Mouse (Mus musculus) heart, embryonic 16.5 days (tissue): Measurements from ENCODE around the gene Mef2b. TPM values are rescaled to one million over a fixed set of nuclear protein-coding genes. Genes with fewer than 3 reads are reported as not detected.

Experiments used
- ATAC-seq: fragments of 200-750 bp; cut with Nextera tagmentation; replicated peaks from 2 replicates; pipeline ENCODE4 v1.8.0; 2017; ENCODE audit warnings: moderate number of reproducible peaks; ENCODE audit not compliant: insufficient read depth, low FRiP score; ENCODE audit errors: extremely low read depth
- H3K27ac ChIP-seq: fragments of 300-500 bp; sonication (generic); 2 replicates; pipeline ENCODE4 v1.5.1; 2014; ENCODE audit warnings: mild to moderate bottlenecking, low read length, control low read depth, moderate library complexity
- H3K27me3 ChIP-seq: fragments of 300-500 bp; sonication (generic); 2 replicates; pipeline ENCODE4 v1.6.1; 2014; ENCODE audit warnings: low read length, mixed read lengths; ENCODE audit not compliant: control insufficient read depth, insufficient read depth
- H3K36me3 ChIP-seq: fragments of 300-500 bp; sonication (generic); 2 replicates; pipeline ENCODE4 v1.6.1; 2014; ENCODE audit not compliant: control insufficient read depth, insufficient read depth
- H3K4me1 ChIP-seq: fragments of 300-500 bp; sonication (generic); 2 replicates; pipeline ENCODE4 v1.6.1; 2014; ENCODE audit warnings: low read length, mixed read lengths; ENCODE audit not compliant: control insufficient read depth, insufficient read depth
- H3K4me2 ChIP-seq: fragments of 300-500 bp; sonication (generic); 2 replicates; pipeline ENCODE4 v1.6.1; 2014; ENCODE audit warnings: low read depth, mild to moderate bottlenecking, control low read depth, low read length
- H3K4me3 ChIP-seq: fragments of 300-500 bp; sonication (generic); 2 replicates; pipeline ENCODE4 v1.5.1; 2014; ENCODE audit warnings: mild to moderate bottlenecking, control low read depth, low read length
- H3K9ac ChIP-seq: fragments of 300-500 bp; sonication (generic); 2 replicates; pipeline ENCODE4 v1.6.1; 2014; ENCODE audit warnings: low read length, control low read depth
- H3K9me3 ChIP-seq: fragments of 300-500 bp; sonication (generic); replicated peaks from 2 replicates; pipeline ENCODE4 v1.6.1; 2016; ENCODE audit warnings: low read length; ENCODE audit not compliant: control insufficient read depth
- WGBS: fragments of 180-500 bp; shearing (Covaris S2); extraction: QIAGEN DNeasy Blood & Tissue Kit; methylation state at CpG from one replicate; pipeline ENCODE4 v1.1.7; 2014; 5-methylcytosine and 5-hydroxymethylcytosine counted together
- polyA plus RNA-seq: library from polyadenylated mRNA; unstranded; fragments of >200 nt; fragmentation: Nextera tagmentation; extraction: Ambion mirVana; gene quantifications from 2 replicates; pipeline ENCODE4 v1.2.1, GENCODE M21; 2015

Mef2b gene
- polyA plus RNA-seq, 1 experiment from 2014 or later = 1.1 TPM

DNA sequence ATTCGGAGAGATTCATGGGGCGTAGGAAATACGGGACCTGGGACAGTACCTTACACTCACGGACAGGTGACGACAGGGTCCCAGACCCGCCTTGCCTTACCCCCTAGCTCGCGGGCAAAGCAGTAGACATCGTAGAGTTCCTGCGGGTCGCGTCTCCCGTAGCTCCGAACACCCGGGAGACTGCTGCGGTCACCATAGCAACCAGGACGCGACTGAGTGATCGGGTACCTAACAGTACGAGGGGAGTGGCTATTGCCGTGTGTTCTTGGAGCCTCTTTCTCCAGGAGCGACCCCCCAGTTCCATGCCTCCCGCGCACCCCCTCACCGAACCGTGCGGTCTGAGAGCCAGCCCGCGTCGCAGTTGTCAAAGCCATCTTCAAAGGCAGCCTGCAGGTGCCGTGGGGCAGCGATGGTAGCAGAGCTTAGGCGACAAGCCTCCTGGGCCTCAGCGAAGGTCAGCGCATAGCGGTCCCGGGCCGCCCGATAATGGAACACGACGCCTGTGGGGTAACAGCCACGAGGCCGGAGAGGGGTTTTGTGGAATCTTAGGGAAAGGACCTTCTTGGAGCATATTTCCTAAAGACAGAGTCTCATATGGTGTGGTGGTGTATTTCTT, 27.0 kb upstream of the Mef2b start:
- Histone ChIP-seq H3K36me3 (no peaks in the 10 kb centered on the region), H3K4me1 (no peaks in the 10 kb centered on the region), H3K9ac (no peak overlapping the region), H3K27me3 (peaks cover 71% of the 10 kb centered on the region), H3K27ac (no peak overlapping the region), H3K9me3 (no peaks in the 10 kb centered on the region), H3K4me3 (no peak overlapping the region), H3K4me2 (no peak overlapping the region)
- ATAC-seq = no peak
- WGBS = 8% methylated on average over 43 of the region's 43 CpGs

GRCm38 (mm10) chr8:70114488-70114887, 25.0 kb upstream of the Mef2b start:
- Histone ChIP-seq H3K4me2 (no peak overlapping the region), H3K4me3 (no peak overlapping the region), H3K27me3 (peaks cover 90% of the 10 kb centered on the region), H3K4me1 (no peaks in the 10 kb centered on the region), H3K9me3 (no peaks in the 10 kb centered on the region), H3K27ac (no peak overlapping the region), H3K9ac (no peak overlapping the region), H3K36me3 (no peaks in the 10 kb centered on the region)
- ATAC-seq = no peak
- WGBS = 18% methylated on average over 6 of the region's 6 CpGs

- Histone ChIP-seq H3K9ac (no peak overlapping the region), H3K9me3 (no peaks in the 10 kb centered on the region), H3K4me2 (no peak overlapping the region), H3K27ac (no peak overlapping the region), H3K4me1 (no peaks in the 10 kb centered on the region), H3K36me3 (no peaks in the 10 kb centered on the region), H3K4me3 (no peak overlapping the region), H3K27me3 (peaks cover 93% of the 10 kb centered on the region)
- 65% methylated on average over 13 of the region's 13 CpGs for WGBS
- no peak for ATAC-seq
Measured at GRCm38 (mm10) chr8:70114892-70115291, 24.6 kb upstream of the Mef2b start.

GRCm38 (mm10) chr8:70117611-70118010, 21.9 kb upstream of the Mef2b start:
- no peak overlapping the region for H3K27ac ChIP-seq
- H3K9ac ChIP-seq = no peak overlapping the region
- ATAC-seq = no peak
- WGBS = 7% methylated on average over 9 of the region's 9 CpGs
- no peaks in the 10 kb centered on the region for H3K9me3 ChIP-seq
- H3K36me3 ChIP-seq = no peaks in the 10 kb centered on the region
- H3K4me2 ChIP-seq = no peak overlapping the region
- H3K4me1 ChIP-seq = no peaks in the 10 kb centered on the region
- no peak overlapping the region for H3K4me3 ChIP-seq
- H3K27me3 ChIP-seq = peaks cover 77% of the 10 kb centered on the region

DNA sequence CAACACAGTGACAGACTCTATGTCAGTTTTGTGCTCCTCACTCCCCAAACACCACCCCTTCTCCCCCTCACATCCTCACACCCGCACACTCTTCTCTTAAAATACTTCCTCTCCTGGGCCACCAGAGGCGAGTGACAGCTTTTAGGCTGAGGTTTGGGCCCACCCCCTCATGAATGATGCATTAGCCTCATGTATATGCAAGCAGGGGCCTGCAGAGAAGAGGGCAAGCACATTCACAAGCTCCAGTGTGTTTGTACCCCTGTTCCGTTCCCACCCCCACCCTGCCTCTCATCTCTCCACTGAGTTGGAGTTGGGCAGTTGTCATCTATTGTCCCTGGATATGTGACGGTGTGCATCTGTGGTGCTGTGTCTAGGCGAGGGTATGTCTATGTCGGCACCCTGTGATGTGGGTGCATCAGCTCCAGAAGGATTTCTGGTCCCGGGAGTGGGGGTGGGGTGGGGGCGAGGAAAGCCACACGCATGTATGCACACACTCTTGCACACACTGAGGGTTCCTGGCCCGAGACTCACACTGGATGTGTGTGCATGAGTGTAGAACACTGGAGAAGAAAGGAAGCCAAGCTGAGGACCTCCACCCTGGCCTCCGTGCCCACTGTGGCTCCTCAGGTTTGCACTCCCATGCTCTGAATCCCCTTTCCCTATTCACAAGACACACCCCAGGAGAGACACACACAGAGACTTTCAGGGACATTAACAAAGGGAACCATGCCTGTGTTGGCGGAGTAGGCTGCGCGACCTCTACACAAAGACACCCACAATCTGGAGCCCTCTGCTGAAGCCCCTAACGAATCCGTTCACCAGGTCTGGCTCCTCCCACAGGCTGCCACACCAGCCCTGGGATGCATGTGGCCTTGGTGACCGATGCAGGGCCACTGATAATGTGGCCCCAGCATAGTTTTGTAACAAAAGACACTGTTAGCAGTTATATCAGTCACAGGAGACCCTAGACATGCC, 20.5 kb upstream of the Mef2b start:
- H3K27ac ChIP-seq = no peak overlapping the region
- no peaks in the 10 kb centered on the region for H3K4me1 ChIP-seq
- H3K4me3 ChIP-seq = no peak overlapping the region
- H3K4me2 ChIP-seq = no peak overlapping the region
- H3K27me3 ChIP-seq = peaks cover 64% of the 10 kb centered on the region
- ATAC-seq = no peak
- WGBS = 13% methylated on average over 17 of the region's 17 CpGs
- H3K9ac ChIP-seq = no peak overlapping the region
- no peaks in the 10 kb centered on the region for H3K36me3 ChIP-seq
- H3K9me3 ChIP-seq = no peaks in the 10 kb centered on the region

GRCm38 (mm10) chr8:70120667-70121066, 18.8 kb upstream of the Mef2b start, which contains the start of gene Ncan:
TSS of gene Ncan (minus strand) at chr8:70120873.
- no peak within 1 kb of the TSS for H3K27ac ChIP-seq
- no peaks in the 10 kb centered on the region for H3K36me3 ChIP-seq
- ATAC-seq = 0 out of 2 replicates have a peak, but pooled peaks have one; percentile 33
- 4% methylated on average over 19 of the region's 19 CpGs for WGBS
- no peaks in the 10 kb centered on the region for H3K4me1 ChIP-seq
- H3K9me3 ChIP-seq = no peaks in the 10 kb centered on the region
- H3K4me3 ChIP-seq = no peak within 1 kb of the TSS
- H3K27me3 ChIP-seq = peaks cover 54% of the 10 kb centered on the region
- no peak within 1 kb of the TSS; the same call in 1 of the 2 replicates for H3K4me2 ChIP-seq
- no peak within 1 kb of the TSS for H3K9ac ChIP-seq

GRCm38 (mm10) chr8:70122863-70123262, 16.6 kb upstream of the Mef2b start:
- peaks cover 35% of the 10 kb centered on the region for H3K27me3 ChIP-seq
- no peak overlapping the region for H3K4me2 ChIP-seq
- no peak overlapping the region for H3K27ac ChIP-seq
- no peaks in the 10 kb centered on the region; the same call in 1 of the 2 replicates for H3K4me1 ChIP-seq
- no peak overlapping the region for H3K4me3 ChIP-seq
- no peak overlapping the region for H3K9ac ChIP-seq
- no peaks in the 10 kb centered on the region for H3K9me3 ChIP-seq
- WGBS = 51% methylated on average over 2 of the region's 2 CpGs
- H3K36me3 ChIP-seq = no peaks in the 10 kb centered on the region
- ATAC-seq = no peak

- H3K27ac ChIP-seq = no peak overlapping the region
- H3K4me1 ChIP-seq = peaks cover 15% of the 10 kb centered on the region
- H3K4me2 ChIP-seq = no peak overlapping the region
- ATAC-seq = no peak
- no peak overlapping the region for H3K9ac ChIP-seq
- H3K4me3 ChIP-seq = no peak overlapping the region
- 52% methylated on average over 8 of the region's 8 CpGs for WGBS
- peaks cover 14% of the 10 kb centered on the region for H3K27me3 ChIP-seq
- no peaks in the 10 kb centered on the region for H3K9me3 ChIP-seq
- H3K36me3 ChIP-seq = no peaks in the 10 kb centered on the region
Measured at GRCm38 (mm10) chr8:70124992-70125391, 14.5 kb upstream of the Mef2b start.

GRCm38 (mm10) chr8:70128435-70128834, 11.1 kb upstream of the Mef2b start:
- peaks cover 24% of the 10 kb centered on the region for H3K4me1 ChIP-seq
- WGBS = 21% methylated on average over 3 of the region's 3 CpGs
- peak overlapping the region; percentile 15; the same call in 1 of the 2 replicates for H3K4me2 ChIP-seq
- peak overlapping the region; percentile 90 for H3K27ac ChIP-seq
- no peaks in the 10 kb centered on the region for H3K9me3 ChIP-seq
- peaks cover 4% of the 10 kb centered on the region for H3K27me3 ChIP-seq
- peak; percentile 79 for ATAC-seq
- peaks cover 6% of the 10 kb centered on the region; the same call in 1 of the 2 replicates for H3K36me3 ChIP-seq
- no peak overlapping the region for H3K9ac ChIP-seq
- no peak overlapping the region for H3K4me3 ChIP-seq
